Mouse (Mus musculus) adrenal gland, postnatal 4 days (tissue): ENCODE data around the gene Prelp. TPM values are rescaled to one million over a fixed set of nuclear protein-coding genes. Genes with fewer than 3 reads are reported as not detected.

ENCODE experiments used
- DNase-seq, 2 experiments: peaks; one replicate each; pipeline ENCODE4 v3.0.0; 2021 to 2022; ENCODE audit warnings: low spot score in 2 of 2, mixed read lengths in 2 of 2
- total RNA-seq, 2 experiments: library from RNA; stranded (reverse); gene quantifications; 2 replicates each; pipeline ENCODE4 v1.2.3; 2021

The Prelp gene
- total RNA-seq, 2 experiments from 2014 or later = 16.3 to 20.1 TPM

DNA sequence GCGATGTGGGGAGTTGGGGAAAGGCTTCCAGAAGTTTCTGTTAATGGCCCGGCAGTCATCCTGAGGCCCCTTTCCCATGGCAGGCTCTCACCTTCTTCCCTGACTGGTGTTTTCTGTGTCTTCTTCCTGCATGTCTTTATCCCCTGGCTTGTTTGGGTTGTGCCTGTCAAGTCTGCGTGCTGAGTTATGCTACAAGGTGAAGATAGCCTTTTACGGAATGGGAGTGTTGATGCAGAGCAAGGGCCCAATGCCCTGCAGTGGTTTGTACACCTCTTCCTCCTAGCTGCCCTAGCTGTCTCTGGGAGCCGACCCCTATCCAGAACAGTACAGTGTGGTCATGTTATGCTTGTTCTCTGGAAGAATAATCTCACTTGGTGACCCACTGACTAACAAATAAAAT lies 60.2 kb downstream of the Prelp start:
- no peak for DNase-seq

Other genes with a start within 250 kb of the Prelp start
- gene Lax1, start 231.3 kb downstream of the Prelp start, total RNA-seq = under 1 TPM; 0.42 to 0.73 TPM
- gene Atp2b4, start 120.4 kb downstream of the Prelp start, total RNA-seq = 10 to 100 TPM; 49.9 to 55.6 TPM
- 1 to 10 TPM; 2.1 to 3.3 TPM for gene Optc, start 13.4 kb downstream of the Prelp start, total RNA-seq
- gene Fmod, start 115.8 kb upstream of the Prelp start, total RNA-seq = 10 to 100 TPM; 18.5 to 28.1 TPM
- 10 to 100 TPM; 25.6 to 27.8 TPM for gene Btg2, start 157.7 kb upstream of the Prelp start, total RNA-seq
- not detected for gene Chit1, start 189.8 kb upstream of the Prelp start, total RNA-seq